Mouse (Mus musculus): ENCODE results near the gene Angpt4. TPM values are rescaled to one million over a fixed set of nuclear protein-coding genes. Genes with fewer than 3 reads are reported as not detected.

Gene Angpt4
- polyA plus RNA-seq, 1 experiment from 2014 or later: 0.45 TPM

DNA sequence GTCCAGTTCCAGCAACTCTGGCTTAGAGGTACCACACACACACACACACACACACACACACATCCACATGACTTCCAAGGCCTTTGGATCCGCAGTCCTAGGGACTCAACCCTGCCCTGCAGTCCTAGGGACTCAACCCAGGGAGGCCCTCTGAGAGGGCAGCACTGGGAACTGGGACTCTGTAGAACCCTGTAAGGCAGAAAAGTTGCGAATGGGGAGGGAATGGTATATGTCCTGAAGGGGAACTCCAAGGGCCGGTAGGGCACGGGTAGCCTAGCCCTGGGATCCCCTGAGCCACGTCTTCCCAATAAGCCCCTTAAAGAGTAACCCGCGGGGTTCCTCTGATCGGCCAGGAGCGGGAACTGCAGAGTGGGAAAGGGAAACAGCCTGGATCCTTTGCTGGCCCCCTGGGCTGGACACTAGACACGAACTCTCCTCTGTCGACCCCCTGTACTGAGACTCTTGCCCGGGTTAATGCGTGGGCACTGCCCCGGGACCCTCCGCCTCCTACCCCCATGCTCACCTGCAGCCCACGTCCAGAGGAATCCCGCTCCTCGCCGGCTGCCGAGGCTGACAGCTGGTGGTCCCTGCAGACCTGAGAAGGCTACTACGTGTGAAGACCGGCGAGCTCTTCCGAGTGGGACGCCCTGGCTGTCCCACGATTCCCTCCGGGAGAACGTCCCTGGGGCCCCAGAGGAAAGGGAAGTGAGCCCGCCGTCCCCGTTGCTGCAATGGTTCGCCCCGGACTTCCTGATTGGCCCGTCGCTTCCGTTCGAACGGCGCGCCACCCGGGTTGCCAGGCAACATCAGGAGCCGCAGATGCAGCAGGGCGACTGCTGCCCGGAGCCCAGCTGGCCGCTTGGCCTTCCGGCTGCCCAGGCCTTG is 68.7 kb downstream of the Angpt4 start, which contains the start of gene Fam110a:
Gene Fam110a, minus strand, starts transcription at position 750 of the 885 bp plus-strand sequence.
- WGBS: under 1% methylated on average over 43 of the region's 46 CpGs
- peaks cover under 1% of the 10 kb centered on the region; the same call in 1 of the 2 replicates for H3K27me3 ChIP-seq (ENCODE audit: control insufficient read depth, insufficient read depth, low read length)

DNA sequence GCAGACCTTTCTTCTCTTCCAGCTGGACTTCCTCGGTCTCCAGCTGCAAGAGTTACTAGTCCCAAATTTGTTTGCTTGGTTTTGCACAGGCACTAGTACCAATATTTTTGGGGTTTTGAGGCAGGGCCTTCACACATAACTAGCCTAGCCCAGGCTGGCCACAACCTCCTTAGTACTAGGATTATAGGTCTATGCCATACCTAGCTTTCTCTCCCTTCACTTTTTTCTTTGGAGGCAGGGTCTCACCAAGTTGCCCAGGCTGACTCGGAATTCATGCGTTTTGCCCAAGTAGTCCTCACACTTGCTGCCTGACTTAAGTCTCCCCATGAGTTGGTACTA is 69.3 kb downstream of the Angpt4 start:
- peak overlapping the region; percentile 3; the same call in 1 of the 2 replicates for H3K9ac ChIP-seq (replicated peaks; ENCODE audit: low read length)
- H3K27ac ChIP-seq (replicated peaks; ENCODE audit: low read depth, low read length): no peak overlapping the region

More for the DNA sequence above, 68.7 kb downstream of the Angpt4 start, which contains the start of gene Fam110a:
- peaks cover 5% of the 10 kb centered on the region for H3K4me1 ChIP-seq (ENCODE audit: control insufficient read depth, insufficient read depth, low read length)
- peak within 1 kb of the TSS; percentile 9; the same call in 1 of the 2 replicates for H3K27ac ChIP-seq (replicated peaks; ENCODE audit: low read depth, low read length)
- H3K4me2 ChIP-seq (ENCODE audit: low read depth, low read length): peak within 1 kb of the TSS; percentile 81
- peak within 1 kb of the TSS; percentile 84 for H3K9ac ChIP-seq (replicated peaks; ENCODE audit: low read length)
- no peaks in the 10 kb centered on the region for H3K36me3 ChIP-seq (replicated peaks; ENCODE audit: control insufficient read depth, insufficient read depth, low read depth, low read length)
- DNase-seq (ENCODE audit: low spot score) (peak; percentile 88), ATAC-seq (replicated peaks; ENCODE audit: insufficient number of reproducible peaks, low FRiP score, low TSS enrichment, low read depth) (peak; percentile 80)
- no peaks in the 10 kb centered on the region for H3K9me3 ChIP-seq (replicated peaks; ENCODE audit: control insufficient read depth, low read length)
- H3K4me3 ChIP-seq (ENCODE audit: low read depth, low read length): peak within 1 kb of the TSS; percentile 75

DNA sequence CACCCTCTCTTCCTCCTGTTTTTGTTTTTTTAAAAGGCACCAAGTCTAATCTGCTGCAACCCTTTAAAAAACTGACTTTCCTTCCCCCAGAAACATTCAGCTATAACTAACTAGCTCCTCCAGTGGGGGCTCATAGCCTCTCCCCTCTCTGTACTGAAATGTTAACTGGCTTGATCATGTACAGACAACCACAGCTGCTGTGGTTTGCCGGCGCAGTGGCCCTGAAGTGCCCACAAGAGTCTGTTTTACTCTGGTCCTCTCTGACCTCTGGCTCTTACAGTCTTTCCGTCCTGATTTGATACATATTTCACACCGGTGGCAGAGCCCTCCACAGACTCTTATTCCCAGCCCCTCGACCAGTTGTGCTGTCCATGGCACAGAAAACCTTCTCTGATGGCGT is 70.3 kb downstream of the Angpt4 start:
- DNase-seq (ENCODE audit: low spot score) (no peak), ATAC-seq (replicated peaks; ENCODE audit: insufficient number of reproducible peaks, low FRiP score, low TSS enrichment, low read depth) (no peak)
- H3K9ac ChIP-seq (replicated peaks; ENCODE audit: low read length): no peak overlapping the region
- H3K36me3 ChIP-seq (replicated peaks; ENCODE audit: control insufficient read depth, insufficient read depth, low read depth, low read length): no peaks in the 10 kb centered on the region
- H3K4me3 ChIP-seq (ENCODE audit: low read depth, low read length): no peak overlapping the region
- no peak overlapping the region for H3K27ac ChIP-seq (replicated peaks; ENCODE audit: low read depth, low read length)
- H3K4me2 ChIP-seq (ENCODE audit: low read depth, low read length): no peak overlapping the region
- H3K4me1 ChIP-seq (ENCODE audit: control insufficient read depth, insufficient read depth, low read length): peaks cover 5% of the 10 kb centered on the region
- no peaks in the 10 kb centered on the region for H3K9me3 ChIP-seq (replicated peaks; ENCODE audit: control insufficient read depth, low read length)
- H3K27me3 ChIP-seq (ENCODE audit: control insufficient read depth, insufficient read depth, low read length): no peaks in the 10 kb centered on the region
- WGBS: 69% methylated on average over 6 of the region's 6 CpGs

More for the DNA sequence above, 69.3 kb downstream of the Angpt4 start:
- ATAC-seq (replicated peaks; ENCODE audit: insufficient number of reproducible peaks, low FRiP score, low TSS enrichment, low read depth): peak; percentile 25; the same call in 1 of the 2 replicates
- Histone ChIP-seq H3K4me3 (ENCODE audit: low read depth, low read length) (peak overlapping the region; percentile 75), H3K4me2 (ENCODE audit: low read depth, low read length) (peak overlapping the region; percentile 81), H3K27me3 (ENCODE audit: control insufficient read depth, insufficient read depth, low read length) (no peaks in the 10 kb centered on the region), H3K4me1 (ENCODE audit: control insufficient read depth, insufficient read depth, low read length) (peaks cover 5% of the 10 kb centered on the region), H3K9me3 (replicated peaks; ENCODE audit: control insufficient read depth, low read length) (no peaks in the 10 kb centered on the region), H3K36me3 (replicated peaks; ENCODE audit: control insufficient read depth, insufficient read depth, low read depth, low read length) (no peaks in the 10 kb centered on the region)
- no peak for DNase-seq (ENCODE audit: low spot score)
- WGBS: 38% methylated on average over 3 of the region's 3 CpGs

DNA sequence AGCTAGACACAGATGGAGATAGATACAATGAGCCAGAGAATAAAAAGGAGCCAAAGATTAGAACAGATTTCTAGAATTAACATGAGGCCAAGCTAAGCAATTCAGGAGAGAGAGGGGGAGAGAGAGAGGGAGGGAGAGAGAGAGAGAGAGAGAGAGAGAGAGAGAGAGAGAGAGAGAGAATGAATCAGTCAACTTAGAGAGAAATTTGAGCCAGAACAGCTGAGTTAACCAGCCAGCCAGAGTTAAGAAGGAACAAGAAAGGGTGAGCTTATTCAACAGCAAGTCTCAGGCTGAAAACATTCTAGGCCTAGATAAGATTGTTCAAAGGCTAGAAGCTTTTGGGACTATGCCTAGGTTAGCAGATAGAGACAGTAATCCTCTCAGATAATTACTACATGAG is 71.5 kb downstream of the Angpt4 start:
- no peak for ATAC-seq (replicated peaks; ENCODE audit: insufficient number of reproducible peaks, low FRiP score, low TSS enrichment, low read depth)
- no peak overlapping the region for H3K4me3 ChIP-seq (ENCODE audit: low read depth, low read length)
- H3K27me3 ChIP-seq (ENCODE audit: control insufficient read depth, insufficient read depth, low read length): no peaks in the 10 kb centered on the region
- no peaks in the 10 kb centered on the region for H3K36me3 ChIP-seq (replicated peaks; ENCODE audit: control insufficient read depth, insufficient read depth, low read depth, low read length)
- H3K9ac ChIP-seq (replicated peaks; ENCODE audit: low read length): no peak overlapping the region
- no peak overlapping the region for H3K4me2 ChIP-seq (ENCODE audit: low read depth, low read length)
- H3K4me1 ChIP-seq (ENCODE audit: control insufficient read depth, insufficient read depth, low read length): peaks cover 5% of the 10 kb centered on the region
- no peak for DNase-seq (ENCODE audit: low spot score)
- H3K27ac ChIP-seq (replicated peaks; ENCODE audit: low read depth, low read length): no peak overlapping the region
- no peaks in the 10 kb centered on the region for H3K9me3 ChIP-seq (replicated peaks; ENCODE audit: control insufficient read depth, low read length)

DNA sequence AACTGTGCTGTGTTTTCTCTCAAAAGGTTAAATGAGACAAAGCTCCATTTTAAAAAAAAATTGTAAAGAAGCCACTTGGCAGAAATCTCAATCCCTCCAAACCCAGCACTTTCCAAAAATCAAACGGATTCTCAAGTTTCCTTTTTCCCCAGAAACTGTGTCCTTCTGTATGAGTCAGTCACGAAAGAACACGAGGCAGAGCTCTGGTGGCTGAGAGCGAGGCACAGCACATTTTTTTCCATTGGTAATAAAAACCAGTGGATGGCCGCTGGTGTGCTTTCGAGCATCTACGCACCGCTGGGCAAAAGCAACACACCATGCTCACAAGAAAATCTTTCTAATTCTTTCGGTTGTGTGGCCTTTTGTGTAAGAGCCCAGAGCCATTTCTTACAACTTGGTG is 73.0 kb downstream of the Angpt4 start:
- DNase-seq (ENCODE audit: low spot score) (no peak), ATAC-seq (replicated peaks; ENCODE audit: insufficient number of reproducible peaks, low FRiP score, low TSS enrichment, low read depth) (no peak)
- no peak overlapping the region for H3K4me3 ChIP-seq (ENCODE audit: low read depth, low read length)
- H3K4me1 ChIP-seq (ENCODE audit: control insufficient read depth, insufficient read depth, low read length): peaks cover 5% of the 10 kb centered on the region
- no peaks in the 10 kb centered on the region for H3K9me3 ChIP-seq (replicated peaks; ENCODE audit: control insufficient read depth, low read length)
- WGBS: 65% methylated on average over 9 of the region's 9 CpGs
- no peak overlapping the region for H3K27ac ChIP-seq (replicated peaks; ENCODE audit: low read depth, low read length)
- no peak overlapping the region for H3K4me2 ChIP-seq (ENCODE audit: low read depth, low read length)
- H3K9ac ChIP-seq (replicated peaks; ENCODE audit: low read length): no peak overlapping the region
- H3K27me3 ChIP-seq (ENCODE audit: control insufficient read depth, insufficient read depth, low read length): no peaks in the 10 kb centered on the region
- H3K36me3 ChIP-seq (replicated peaks; ENCODE audit: control insufficient read depth, insufficient read depth, low read depth, low read length): no peaks in the 10 kb centered on the region

DNA sequence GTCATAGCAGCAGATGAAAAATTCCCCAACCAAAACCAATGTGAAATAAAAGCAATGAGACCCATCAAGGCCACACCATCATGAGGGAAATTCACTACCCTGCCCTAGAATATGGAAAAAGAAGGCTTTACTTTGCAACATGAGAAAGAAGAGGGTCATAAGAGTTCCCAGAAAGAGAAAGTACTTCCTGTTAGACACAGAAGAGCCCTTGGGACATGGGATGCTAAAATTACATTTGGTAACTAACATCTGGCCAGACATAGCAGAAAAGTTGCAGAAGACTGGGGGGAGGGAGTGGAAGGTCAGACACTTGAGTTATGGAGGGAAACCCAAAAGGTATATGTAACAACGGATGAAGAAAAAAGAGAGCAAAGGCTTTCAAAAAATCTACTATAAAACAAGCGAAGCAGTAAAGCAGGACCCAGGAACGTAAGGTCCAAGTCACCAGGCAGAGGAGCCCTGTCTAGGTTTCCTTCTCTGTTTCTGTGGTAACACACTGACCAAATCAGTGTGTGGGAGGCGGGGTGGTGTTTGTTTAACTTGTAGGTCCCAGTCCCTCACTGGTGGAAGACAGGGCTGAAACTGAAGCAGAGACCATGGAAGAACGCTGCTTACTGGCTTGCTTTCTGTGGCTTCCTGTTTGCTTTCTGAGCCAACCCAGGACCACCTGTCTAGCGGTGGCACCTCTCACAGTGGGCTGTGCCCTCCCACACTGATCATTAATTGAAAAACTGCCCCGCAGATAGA is 74.6 kb downstream of the Angpt4 start:
- Histone ChIP-seq H3K9me3 (replicated peaks; ENCODE audit: control insufficient read depth, low read length) (no peaks in the 10 kb centered on the region), H3K36me3 (replicated peaks; ENCODE audit: control insufficient read depth, insufficient read depth, low read depth, low read length) (no peaks in the 10 kb centered on the region), H3K4me2 (ENCODE audit: low read depth, low read length) (no peak overlapping the region), H3K9ac (replicated peaks; ENCODE audit: low read length) (no peak overlapping the region), H3K4me1 (ENCODE audit: control insufficient read depth, insufficient read depth, low read length) (no peaks in the 10 kb centered on the region), H3K4me3 (ENCODE audit: low read depth, low read length) (no peak overlapping the region), H3K27ac (replicated peaks; ENCODE audit: low read depth, low read length) (no peak overlapping the region), H3K27me3 (ENCODE audit: control insufficient read depth, insufficient read depth, low read length) (no peaks in the 10 kb centered on the region)
- ATAC-seq (replicated peaks; ENCODE audit: insufficient number of reproducible peaks, low FRiP score, low TSS enrichment, low read depth): no peak
- WGBS: 57% methylated on average over 7 of the region's 7 CpGs
- DNase-seq (ENCODE audit: low spot score): no peak

DNA sequence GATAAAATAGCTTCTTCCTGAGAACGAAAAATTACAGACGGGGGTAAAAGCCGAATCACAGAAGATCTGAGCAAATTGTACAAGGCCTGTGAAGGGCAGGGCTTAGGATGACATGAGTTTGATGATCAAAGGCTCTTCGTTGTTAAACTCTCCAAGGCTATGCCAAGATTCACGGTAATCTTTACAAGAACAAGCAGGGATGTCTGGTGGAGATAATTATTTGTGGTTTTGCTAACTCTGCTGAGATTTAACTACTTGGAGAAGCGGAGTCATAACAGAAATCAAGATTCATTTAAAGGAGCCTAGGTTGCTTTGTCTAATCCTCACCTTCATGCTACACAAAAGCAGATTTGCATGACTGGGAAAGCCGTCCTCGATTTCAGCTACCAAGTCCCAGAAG is 75.9 kb downstream of the Angpt4 start:
- H3K4me3 ChIP-seq (ENCODE audit: low read depth, low read length): no peak overlapping the region
- H3K9me3 ChIP-seq (replicated peaks; ENCODE audit: control insufficient read depth, low read length): no peaks in the 10 kb centered on the region
- 80% methylated on average over 8 of the region's 8 CpGs for WGBS
- no peaks in the 10 kb centered on the region for H3K4me1 ChIP-seq (ENCODE audit: control insufficient read depth, insufficient read depth, low read length)
- H3K27me3 ChIP-seq (ENCODE audit: control insufficient read depth, insufficient read depth, low read length): no peaks in the 10 kb centered on the region
- H3K9ac ChIP-seq (replicated peaks; ENCODE audit: low read length): no peak overlapping the region
- no peaks in the 10 kb centered on the region for H3K36me3 ChIP-seq (replicated peaks; ENCODE audit: control insufficient read depth, insufficient read depth, low read depth, low read length)
- no peak for ATAC-seq (replicated peaks; ENCODE audit: insufficient number of reproducible peaks, low FRiP score, low TSS enrichment, low read depth)
- no peak for DNase-seq (ENCODE audit: low spot score)
- H3K4me2 ChIP-seq (ENCODE audit: low read depth, low read length): no peak overlapping the region
- no peak overlapping the region for H3K27ac ChIP-seq (replicated peaks; ENCODE audit: low read depth, low read length)

DNA sequence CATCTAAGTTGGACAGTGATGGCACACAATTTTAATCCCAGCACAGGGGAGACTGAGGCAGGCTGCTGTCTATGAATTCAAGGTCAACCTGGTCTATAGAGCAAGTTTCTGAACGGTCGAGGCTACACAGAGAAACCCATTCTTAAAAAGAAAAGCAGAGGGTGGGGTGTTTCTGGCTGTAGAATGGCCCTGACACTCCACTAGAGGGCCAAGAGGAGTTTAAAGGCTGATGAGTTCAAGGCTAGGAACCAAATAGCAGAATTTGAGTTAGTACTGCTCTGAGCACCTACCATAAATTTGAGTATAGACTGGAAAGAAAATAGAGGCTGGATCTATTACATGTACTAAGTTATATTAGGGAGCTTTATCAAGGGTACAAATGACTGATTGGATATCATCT is 78.0 kb downstream of the Angpt4 start:
- no peak for DNase-seq (ENCODE audit: low spot score)
- no peaks in the 10 kb centered on the region for H3K4me1 ChIP-seq (ENCODE audit: control insufficient read depth, insufficient read depth, low read length)
- 67% methylated on average over 2 of the region's 2 CpGs for WGBS
- no peak overlapping the region for H3K9ac ChIP-seq (replicated peaks; ENCODE audit: low read length)
- H3K4me3 ChIP-seq (ENCODE audit: low read depth, low read length): no peak overlapping the region
- H3K36me3 ChIP-seq (replicated peaks; ENCODE audit: control insufficient read depth, insufficient read depth, low read depth, low read length): no peaks in the 10 kb centered on the region
- H3K9me3 ChIP-seq (replicated peaks; ENCODE audit: control insufficient read depth, low read length): no peaks in the 10 kb centered on the region
- H3K27me3 ChIP-seq (ENCODE audit: control insufficient read depth, insufficient read depth, low read length): no peaks in the 10 kb centered on the region
- H3K4me2 ChIP-seq (ENCODE audit: low read depth, low read length): no peak overlapping the region
- H3K27ac ChIP-seq (replicated peaks; ENCODE audit: low read depth, low read length): no peak overlapping the region
- ATAC-seq (replicated peaks; ENCODE audit: insufficient number of reproducible peaks, low FRiP score, low TSS enrichment, low read depth): no peak
